Mouse (Mus musculus) adrenal gland, adult 2 months (tissue): Measurements from ENCODE around the gene Rbks. TPM values are rescaled to one million over a fixed set of nuclear protein-coding genes. Genes with fewer than 3 reads are reported as not detected.
A peak's percentile ranks its signal among the peaks of the same experiment; 100 is the strongest.

Source experiments
- DNase-seq: peaks from one replicate; pipeline ENCODE4 v3.0.0; 2021
- long read RNA-seq: library from polyadenylated mRNA; stranded (forward); transcript quantifications from one replicate; pipeline ENCODE4 v2.0.0, GENCODE M21; 2021
- polyA plus RNA-seq: library from polyadenylated mRNA; depleted of rRNA; stranded (reverse); fragments of >200 nt; gene quantifications from 2 replicates; pipeline ENCODE4 v1.2.3, GENCODE M21; 2012; rRNA removed
- total RNA-seq, 2 experiments: library from RNA; stranded (reverse); gene quantifications; 2 replicates each; pipeline ENCODE4 v1.2.3; 2021

The Rbks gene
- total RNA-seq: 10 to 100 TPM; 10.3 to 15.5 TPM
- 2.2 and 5.0 TPM in 2 replicates for polyA plus RNA-seq
- long read RNA-seq, partial matches to known transcripts: 0 of 7 reads
- long read RNA-seq, other reads (novel, unspliced or antisense): 3 of 7 reads

- DNase-seq: no peak
Observed at GRCm38 (mm10) chr5:31696971-31697643, at the start of gene Rbks. TSS of gene Rbks (minus strand) at chr5:31697627.

GRCm38 (mm10) chr5:31742521-31743031, 45.1 kb upstream of the Rbks start:
- no peak for DNase-seq

GRCm38 (mm10) chr5:31741931-31742330, 44.5 kb upstream of the Rbks start:
- DNase-seq: peak; percentile 65

- peak; percentile 61 for DNase-seq
Observed at GRCm38 (mm10) chr5:31732644-31733338, 35.4 kb upstream of the Rbks start.

GRCm38 (mm10) chr5:31727456-31727855, 30.0 kb upstream of the Rbks start:
- no peak for DNase-seq

GRCm38 (mm10) chr5:31725885-31726284, 28.5 kb upstream of the Rbks start:
- no peak for DNase-seq

- peak; percentile 70 for DNase-seq
Observed at GRCm38 (mm10) chr5:31724519-31724918, 27.1 kb upstream of the Rbks start.

GRCm38 (mm10) chr5:31715486-31716150, 18.2 kb upstream of the Rbks start:
- DNase-seq: peak; percentile 83

- DNase-seq: no peak
Observed at GRCm38 (mm10) chr5:31713841-31714264, 16.4 kb upstream of the Rbks start.

- no peak for DNase-seq
Observed at GRCm38 (mm10) chr5:31713280-31713711, 15.9 kb upstream of the Rbks start.

- DNase-seq: no peak
Observed at GRCm38 (mm10) chr5:31709389-31709788, 12.0 kb upstream of the Rbks start.

GRCm38 (mm10) chr5:31706826-31707225, 9.4 kb upstream of the Rbks start:
- DNase-seq: no peak

GRCm38 (mm10) chr5:31704971-31705370, 7.5 kb upstream of the Rbks start:
- no peak for DNase-seq

GRCm38 (mm10) chr5:31699397-31699796, 2.0 kb upstream of the Rbks start:
- no peak for DNase-seq

- peak; percentile 29 for DNase-seq
Observed at GRCm38 (mm10) chr5:31698931-31699330, 1.5 kb upstream of the Rbks start.

GRCm38 (mm10) chr5:31698297-31698726, 885 bp upstream of the Rbks start:
- DNase-seq: peak; percentile 93

GRCm38 (mm10) chr5:31697644-31698296, 343 bp upstream of the Rbks start, which contains the start of gene Babam2:
TSS of gene Babam2 (plus strand) at chr5:31697684.
- DNase-seq: peak; percentile 96

- no peak for DNase-seq
Observed at GRCm38 (mm10) chr5:31693191-31693590, 4.2 kb downstream of the Rbks start.

GRCm38 (mm10) chr5:31687972-31688371, 9.5 kb downstream of the Rbks start:
- no peak for DNase-seq

GRCm38 (mm10) chr5:31686040-31686439, 11.4 kb downstream of the Rbks start:
- no peak for DNase-seq

- no peak for DNase-seq
Observed at GRCm38 (mm10) chr5:31682305-31682704, 15.1 kb downstream of the Rbks start.

GRCm38 (mm10) chr5:31680183-31680582, 17.2 kb downstream of the Rbks start:
- no peak for DNase-seq
